Comparison of ENCODE assay signal across 8 mouse cellular contexts in the genomic region with DNA sequence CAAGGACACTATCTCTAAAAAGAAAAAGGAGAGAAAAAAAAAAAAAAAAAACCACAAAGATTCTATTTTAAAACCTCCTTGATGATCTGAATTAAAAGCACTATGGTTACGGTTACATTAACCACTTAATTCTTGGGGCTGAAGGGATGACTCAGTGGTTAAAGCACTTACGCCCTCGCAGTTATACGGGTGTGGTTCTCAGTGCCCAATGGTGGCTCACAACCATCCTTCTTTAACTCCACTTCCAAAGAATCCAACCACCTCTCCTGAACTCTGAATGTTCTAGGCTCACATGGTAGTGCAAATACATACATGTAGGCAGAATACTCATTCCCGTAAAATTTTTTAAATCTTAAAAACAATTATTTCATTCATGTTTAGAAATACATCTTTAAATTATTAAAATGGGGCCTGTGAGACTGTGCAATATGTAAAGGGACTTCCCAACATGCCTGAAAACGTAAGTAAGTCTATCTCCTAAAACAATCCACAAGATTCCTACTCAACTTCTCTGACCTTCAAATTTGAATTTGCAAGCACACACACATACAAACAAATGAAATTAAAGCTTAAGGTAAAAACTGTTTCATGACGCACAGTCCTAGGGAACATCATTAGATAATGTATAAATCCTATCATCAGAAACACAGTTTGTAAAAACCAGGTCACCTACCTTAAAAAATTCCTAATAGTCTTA. TPM values are rescaled to one million over a fixed set of nuclear protein-coding genes. Genes with fewer than 3 reads are reported as not detected.
A peak's percentile ranks its signal among the peaks of the same experiment; 100 is the strongest.
DNase-seq lines count a peak whose midpoint lies in the region; ATAC-seq lines count a peak whose summit lies in the region.

No protein-coding gene starts in this region.

- H3K9me3 ChIP-seq in heart, embryonic 13.5 days, result no peaks in the 10 kb centered on the region
- no peaks in the 10 kb centered on the region for H3K9me3 ChIP-seq in hindbrain, embryonic 12.5 days (replicated peaks)

- H3K27me3 ChIP-seq in heart, embryonic 13.5 days (replicated peaks), result no peaks in the 10 kb centered on the region
- no peaks in the 10 kb centered on the region for H3K27me3 ChIP-seq in hindbrain, embryonic 12.5 days

- intact Hi-C loops in heart, postnatal 25 days (cut with DNase I), result no loop called here
- intact Hi-C loops in left cerebral cortex, postnatal 10 days (cut with DNase I), result no loop called here

- ATAC-seq in heart, embryonic 13.5 days (ENCODE audit: extremely low read depth, insufficient number of reproducible peaks, low FRiP score, low TSS enrichment), result no peak
- no peak for ATAC-seq in hindbrain, embryonic 12.5 days (ENCODE audit: low FRiP score)
- ATAC-seq in megakaryocyte progenitor cell, adult 5-6 weeks (replicated peaks; ENCODE audit: poor library complexity), result peak; percentile 52

- peaks cover 43% of the 10 kb centered on the region for H3K36me3 ChIP-seq in heart, embryonic 13.5 days
- H3K36me3 ChIP-seq in hindbrain, embryonic 12.5 days, result peaks cover 17% of the 10 kb centered on the region

- DNase-seq in heart, postnatal 25 days (ENCODE audit: low spot score), result no peak
- DNase-seq in adipocyte (ENCODE audit: low spot score), result peak; percentile 26
- DNase-seq in T-cell, adult 2 months (ENCODE audit: low spot score), result no peak
- no peak for DNase-seq in left cerebral cortex, postnatal 10 days (ENCODE audit: extremely low spot score in 1 of 2, low spot score in 2 of 2)
- no peak for DNase-seq in retina, postnatal 1 day

- H3K9ac ChIP-seq in heart, embryonic 13.5 days, result peak overlapping the region; percentile 69
- H3K9ac ChIP-seq in hindbrain, embryonic 12.5 days, result no peak overlapping the region

- WGBS in heart, embryonic 13.5 days, result 66% methylated on average over 7 of the region's 7 CpGs
- 94% methylated on average over 7 of the region's 7 CpGs for WGBS in hindbrain, embryonic 12.5 days

- peak overlapping the region; percentile 29; the same call in 1 of the 2 replicates for H3K27ac ChIP-seq in heart, embryonic 13.5 days (replicated peaks)
- no peak overlapping the region for H3K27ac ChIP-seq in hindbrain, embryonic 12.5 days

- peak overlapping the region; percentile 61 for H3K4me2 ChIP-seq in heart, embryonic 13.5 days
- peak overlapping the region; percentile 34 for H3K4me2 ChIP-seq in hindbrain, embryonic 12.5 days (replicated peaks)

- H3K4me1 ChIP-seq in heart, embryonic 13.5 days, result peaks cover 29% of the 10 kb centered on the region
- peaks cover 11% of the 10 kb centered on the region for H3K4me1 ChIP-seq in hindbrain, embryonic 12.5 days

- H3K4me3 ChIP-seq in heart, embryonic 13.5 days, result peak overlapping the region; percentile 32
- no peak overlapping the region for H3K4me3 ChIP-seq in hindbrain, embryonic 12.5 days

RNA-seq across cellular contexts. Expression of gene Chd2, which starts 10.6 kb away (rescaled TPM):
- polyA plus RNA-seq in heart, embryonic 13.5 days (2015; fragmentation: Nextera tagmentation; extraction: Ambion mirVana), result 31.3 and 34.1 TPM in 2 replicates
- 10 to 100 TPM; 40.4 to 41.2 TPM for total RNA-seq in heart, postnatal 25 days (2021)
- polyA plus RNA-seq in hindbrain, embryonic 12.5 days (2016; fragmentation: Nextera tagmentation; extraction: Ambion mirVana), result 63.6 and 67.9 TPM in 2 replicates
- 46.8 and 54.3 TPM in 2 replicates for total RNA-seq in megakaryocyte progenitor cell, adult 5-6 weeks (2015)
- total RNA-seq in megakaryocyte progenitor cell, adult 5-6 weeks (2017), result 82.2 and 117 TPM in 2 replicates
- 10 to 100 TPM; 42.9 to 52.4 TPM for total RNA-seq in left cerebral cortex, postnatal 10 days (2021)
